Mouse (Mus musculus) liver (tissue): ENCODE measurements around the gene Smim22.

Experiments
- DNase-seq: peaks from one replicate; pipeline ENCODE4 v3.0.0-alpha.2; 2020; ENCODE audit warnings: mixed read lengths

Gene Smim22

GRCm38 (mm10) chr16:5007067-5007466 lies at the start of gene Smim22:
TSS of gene Smim22 (plus strand) at chr16:5007288.
- peak; percentile 41 for DNase-seq

GRCm38 (mm10) chr16:4957446-4957845 lies 49.6 kb upstream of the Smim22 start:
- DNase-seq: no peak

GRCm38 (mm10) chr16:4960260-4960659 lies 46.8 kb upstream of the Smim22 start:
- no peak for DNase-seq

GRCm38 (mm10) chr16:4963346-4963745 lies 43.7 kb upstream of the Smim22 start:
- no peak for DNase-seq

- DNase-seq: peak; percentile 93
These were observed 43.0 kb upstream of the Smim22 start, which contains the start of gene Anks3 for GRCm38 (mm10) chr16:4963797-4964709. TSS of gene Anks3 (minus strand) at chr16:4964205.

- no peak for DNase-seq
These were observed 42.2 kb upstream of the Smim22 start for GRCm38 (mm10) chr16:4964731-4965391.

GRCm38 (mm10) chr16:4965392-4966129 lies 41.5 kb upstream of the Smim22 start:
- DNase-seq: no peak

- no peak for DNase-seq
These were observed 38.7 kb upstream of the Smim22 start for GRCm38 (mm10) chr16:4968426-4968825.

- DNase-seq: peak; percentile 16
These were observed 37.8 kb upstream of the Smim22 start for GRCm38 (mm10) chr16:4969055-4969843.

- DNase-seq: no peak
These were observed 35.5 kb upstream of the Smim22 start for GRCm38 (mm10) chr16:4971626-4972025.

GRCm38 (mm10) chr16:4974521-4974920 lies 32.6 kb upstream of the Smim22 start:
- DNase-seq: no peak

GRCm38 (mm10) chr16:4976180-4976579 lies 30.9 kb upstream of the Smim22 start:
- DNase-seq: no peak

- no peak for DNase-seq
These were observed 28.6 kb upstream of the Smim22 start for GRCm38 (mm10) chr16:4978275-4979051.

GRCm38 (mm10) chr16:4979755-4980380 lies 27.2 kb upstream of the Smim22 start:
- DNase-seq: peak; percentile 41

GRCm38 (mm10) chr16:4984717-4985116 lies 22.4 kb upstream of the Smim22 start:
- DNase-seq: no peak

GRCm38 (mm10) chr16:4993276-4993675 lies 13.8 kb upstream of the Smim22 start:
- no peak for DNase-seq

GRCm38 (mm10) chr16:4997553-4997952 lies 9.5 kb upstream of the Smim22 start, which contains the start of gene Sept12:
TSS of gene Sept12 (minus strand) at chr16:4997852.
- no peak for DNase-seq

GRCm38 (mm10) chr16:4998984-4999383 lies 8.1 kb upstream of the Smim22 start:
- DNase-seq: no peak

GRCm38 (mm10) chr16:5000611-5001010 lies 6.5 kb upstream of the Smim22 start:
- no peak for DNase-seq

- DNase-seq: no peak
These were observed 404 bp downstream of the Smim22 start for GRCm38 (mm10) chr16:5007492-5007891.

GRCm38 (mm10) chr16:5008076-5008475 lies 988 bp downstream of the Smim22 start:
- no peak for DNase-seq
